Mouse (Mus musculus) testis, adult 2 months (tissue): ENCODE data around the gene Mindy3.

Source experiments
- CTCF ChIP-seq: fragments of 200-500 bp; IDR thresholded peaks from 2 replicates; pipeline ENCODE4 v1.5.1; 2012; ENCODE audit warnings: low read depth, mild to moderate bottlenecking, inconsistent platforms, low read length, moderate library complexity; ENCODE audit not compliant: control insufficient read depth, insufficient read depth, insufficient replicate concordance
- POLR2A ChIP-seq: fragments of 200-500 bp; IDR thresholded peaks from 2 replicates; pipeline ENCODE4 v1.6.1; 2012; ENCODE audit warnings: low read depth, mild to moderate bottlenecking, inconsistent platforms, low read length, moderate library complexity; ENCODE audit not compliant: control insufficient read depth

GRCm38 (mm10) chr2:12305064-12305650 lies 114.1 kb downstream of the Mindy3 start:
- TF ChIP-seq CTCF (no peak), POLR2A (no peak)
